Mouse (Mus musculus) neural tube, embryonic 12.5 days (tissue): ENCODE data around the gene Adamts2. TPM values are rescaled to one million over a fixed set of nuclear protein-coding genes. Genes with fewer than 3 reads are reported as not detected.

ENCODE experiments used
- ATAC-seq: fragments of 200-750 bp; cut with Nextera tagmentation; 2 replicates; pipeline ENCODE4 v1.8.0; 2017; ENCODE audit warnings: low read depth, mild to moderate bottlenecking, moderate TSS enrichment, moderate library complexity; ENCODE audit not compliant: low FRiP score
- H3K27ac ChIP-seq: fragments of 300-500 bp; sonication (generic); 2 replicates; pipeline ENCODE4 v1.5.1; 2016
- H3K27me3 ChIP-seq: fragments of 300-500 bp; sonication (generic); replicated peaks from 2 replicates; pipeline ENCODE4 v1.6.1; 2016; ENCODE audit warnings: mild to moderate bottlenecking
- H3K36me3 ChIP-seq: fragments of 300-500 bp; sonication (generic); 2 replicates; pipeline ENCODE4 v1.6.1; 2016; ENCODE audit warnings: mild to moderate bottlenecking
- H3K4me1 ChIP-seq: fragments of 300-500 bp; sonication (generic); 2 replicates; pipeline ENCODE4 v1.6.1; 2016
- H3K4me2 ChIP-seq: fragments of 300-500 bp; sonication (generic); replicated peaks from 2 replicates; pipeline ENCODE4 v1.6.1; 2016; ENCODE audit warnings: mild to moderate bottlenecking
- H3K4me3 ChIP-seq: fragments of 300-500 bp; sonication (generic); 2 replicates; pipeline ENCODE4 v1.5.1; 2016
- H3K9ac ChIP-seq: fragments of 300-500 bp; sonication (generic); 2 replicates; pipeline ENCODE4 v1.6.1; 2016; ENCODE audit warnings: mild to moderate bottlenecking
- H3K9me3 ChIP-seq: fragments of 300-500 bp; sonication (generic); 2 replicates; pipeline ENCODE4 v1.6.1; 2016; ENCODE audit warnings: mild to moderate bottlenecking
- WGBS: fragments of 180-500 bp; shearing (Covaris S2); methylation state at CpG from one replicate; pipeline ENCODE4 v1.1.7; 2016; 5-methylcytosine and 5-hydroxymethylcytosine counted together
- polyA plus RNA-seq: library from polyadenylated mRNA; unstranded; fragments of >200 nt; fragmentation: Nextera tagmentation; extraction: Ambion mirVana; gene quantifications from 2 replicates; pipeline ENCODE4 v1.2.1, GENCODE M21; 2016

Adamts2 gene
- polyA plus RNA-seq, 1 experiment from 2014 or later, result 3.3 TPM

DNA sequence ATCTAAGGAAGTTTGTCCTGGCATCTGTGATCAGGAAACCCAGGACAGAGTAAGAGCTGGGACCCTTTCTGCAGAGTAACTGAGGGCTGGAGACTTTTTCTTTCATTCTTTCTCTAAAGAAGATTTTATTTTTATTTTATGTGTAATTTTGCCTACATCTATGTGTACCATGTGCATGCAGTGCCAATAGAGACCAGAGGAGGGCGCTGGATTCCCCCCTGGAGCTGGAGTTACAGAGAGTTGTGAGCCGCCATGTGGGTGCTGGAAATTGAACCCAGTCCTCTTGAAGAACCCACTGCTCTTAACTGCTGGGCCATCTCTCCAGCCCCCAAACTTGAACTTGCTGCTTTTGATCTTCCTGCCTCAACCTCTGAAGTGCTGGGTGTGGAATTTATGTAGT lies 2.7 kb upstream of the Adamts2 start:
- 59% methylated on average over 2 of the region's 2 CpGs for WGBS
- no peak overlapping the region for H3K4me2 ChIP-seq
- peaks cover 18% of the 10 kb centered on the region for H3K4me1 ChIP-seq
- H3K9ac ChIP-seq, result no peak overlapping the region
- no peaks in the 10 kb centered on the region for H3K9me3 ChIP-seq
- no peaks in the 10 kb centered on the region for H3K36me3 ChIP-seq
- no peak for ATAC-seq
- H3K27me3 ChIP-seq, result peaks cover 42% of the 10 kb centered on the region
- H3K27ac ChIP-seq, result no peak overlapping the region
- no peak overlapping the region for H3K4me3 ChIP-seq

DNA sequence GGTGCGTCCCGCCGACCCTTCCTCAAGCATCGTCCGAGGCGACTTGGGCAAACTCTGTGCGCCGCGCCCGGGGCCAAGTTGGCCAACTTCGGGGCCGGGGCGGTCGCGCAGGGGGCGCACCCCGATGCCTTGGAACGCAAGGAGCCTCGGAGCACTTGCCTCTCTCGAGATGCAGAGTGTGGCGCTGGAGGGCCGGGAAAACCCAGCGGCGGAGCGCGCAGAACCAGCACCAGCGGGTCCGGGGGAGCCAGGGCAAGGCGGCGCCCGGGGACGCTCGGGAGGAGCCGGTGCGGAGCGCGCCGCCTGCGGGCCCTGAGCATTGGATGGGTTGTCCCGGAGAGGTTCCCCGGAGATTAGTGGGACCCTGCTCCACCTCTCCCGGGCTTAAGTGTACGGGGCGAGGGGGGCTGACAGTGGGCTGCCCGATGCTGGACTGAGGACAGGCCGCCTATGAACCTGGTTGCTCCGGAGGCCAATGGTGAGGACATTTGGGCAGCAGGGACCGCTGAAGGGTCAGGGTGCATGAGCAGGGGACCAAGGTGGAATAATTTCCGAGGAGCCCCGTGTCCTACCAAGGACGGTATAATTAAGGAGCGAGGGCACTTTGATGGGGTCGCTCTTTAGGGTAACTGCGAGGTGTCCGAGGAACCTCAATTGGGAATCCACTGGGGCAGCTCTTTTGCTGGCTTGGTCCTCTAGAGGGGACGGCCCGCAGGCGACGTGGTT lies 635 bp downstream of the Adamts2 start:
- Histone ChIP-seq H3K27ac (no peak overlapping the region), H3K4me1 (peaks cover 18% of the 10 kb centered on the region)
- under 1% methylated on average over 59 of the region's 59 CpGs for WGBS

DNA sequence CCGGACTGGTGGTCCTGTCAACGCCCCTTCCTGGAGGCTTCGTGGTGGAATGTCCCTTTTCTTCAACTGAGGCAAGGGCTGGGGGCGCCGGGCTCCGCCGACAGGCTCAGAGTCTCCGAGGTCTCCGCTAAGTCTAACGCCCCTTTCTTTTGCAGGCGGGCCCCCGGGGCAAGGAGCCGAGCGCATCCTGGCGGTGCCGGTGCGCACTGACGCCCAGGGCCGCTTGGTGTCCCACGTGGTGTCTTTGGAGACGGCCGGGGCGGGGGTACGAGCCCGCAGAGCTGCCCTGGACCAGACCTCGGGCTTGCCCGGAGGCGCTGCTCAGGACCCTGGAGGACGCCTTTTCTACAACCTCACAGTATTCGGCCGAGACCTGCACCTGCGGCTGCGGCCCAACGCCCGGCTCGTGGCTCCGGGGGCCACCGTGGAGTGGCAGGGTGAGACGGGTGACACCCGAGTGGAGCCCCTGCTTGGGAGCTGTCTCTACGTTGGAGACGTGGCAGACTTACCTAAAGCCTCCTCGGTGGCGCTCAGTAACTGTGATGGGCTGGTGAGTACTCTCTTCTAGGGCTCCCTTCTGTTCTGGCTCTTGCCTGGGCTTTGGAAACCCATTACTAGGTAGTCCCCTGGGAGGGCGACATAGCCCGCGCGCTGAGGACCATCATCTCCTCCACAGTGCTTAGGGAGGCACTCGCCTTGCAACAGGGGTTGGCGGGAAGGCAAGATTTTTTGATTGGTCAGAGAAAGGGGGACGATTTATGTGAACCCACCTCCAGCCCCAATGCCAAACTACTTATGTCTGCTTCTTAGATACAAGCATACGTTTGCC lies 1.4 kb downstream of the Adamts2 start:
- peak; percentile 46 for ATAC-seq

More for the DNA sequence above, 635 bp downstream of the Adamts2 start:
- Histone ChIP-seq H3K9ac (peak overlapping the region; percentile 57), H3K27me3 (peaks cover 59% of the 10 kb centered on the region), H3K9me3 (no peaks in the 10 kb centered on the region), H3K36me3 (no peaks in the 10 kb centered on the region), H3K4me3 (peak overlapping the region; percentile 58), H3K4me2 (peak overlapping the region; percentile 99)
- ATAC-seq, result 0 out of 2 replicates have a peak, but pooled peaks have one; percentile 19

DNA sequence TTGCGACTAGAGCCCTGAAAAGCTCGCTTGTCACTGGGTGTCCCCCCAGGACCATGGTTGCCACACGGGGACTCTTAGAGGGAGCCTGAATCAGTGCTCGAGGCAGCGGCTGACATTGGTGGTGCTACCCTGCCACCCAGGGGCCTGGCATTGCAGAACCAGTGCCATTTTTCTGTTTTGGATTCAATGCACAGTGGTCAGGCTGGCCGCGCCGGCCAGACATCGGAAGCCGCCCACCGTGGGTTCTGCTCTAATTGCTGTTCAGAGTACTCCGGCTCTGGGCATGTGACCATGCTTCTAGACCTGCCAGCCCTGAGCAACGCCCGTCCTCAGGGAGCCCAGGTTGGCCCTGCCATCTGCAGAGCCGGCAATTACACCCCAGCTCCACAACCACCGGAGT lies 2.5 kb downstream of the Adamts2 start:
- no peaks in the 10 kb centered on the region for H3K36me3 ChIP-seq
- H3K27me3 ChIP-seq, result peaks cover 59% of the 10 kb centered on the region
- H3K4me2 ChIP-seq, result no peak overlapping the region
- H3K9ac ChIP-seq, result no peak overlapping the region
- ATAC-seq, result no peak
- H3K27ac ChIP-seq, result no peak overlapping the region
- H3K4me3 ChIP-seq, result no peak overlapping the region
- no peaks in the 10 kb centered on the region for H3K9me3 ChIP-seq
- 74% methylated on average over 16 of the region's 16 CpGs for WGBS
- peaks cover 18% of the 10 kb centered on the region for H3K4me1 ChIP-seq

More for the DNA sequence above, 1.4 kb downstream of the Adamts2 start:
- H3K9me3 ChIP-seq, result no peaks in the 10 kb centered on the region
- peak overlapping the region; percentile 99 for H3K4me2 ChIP-seq
- whole genome bisulfite sequencing, result under 1% methylated on average over 52 of the region's 52 CpGs
- peak overlapping the region; percentile 58 for H3K4me3 ChIP-seq
- no peaks in the 10 kb centered on the region for H3K36me3 ChIP-seq
- H3K4me1 ChIP-seq, result peaks cover 18% of the 10 kb centered on the region
- peaks cover 59% of the 10 kb centered on the region for H3K27me3 ChIP-seq
- H3K9ac ChIP-seq, result peak overlapping the region; percentile 27; the same call in 1 of the 2 replicates
- H3K27ac ChIP-seq, result no peak overlapping the region

DNA sequence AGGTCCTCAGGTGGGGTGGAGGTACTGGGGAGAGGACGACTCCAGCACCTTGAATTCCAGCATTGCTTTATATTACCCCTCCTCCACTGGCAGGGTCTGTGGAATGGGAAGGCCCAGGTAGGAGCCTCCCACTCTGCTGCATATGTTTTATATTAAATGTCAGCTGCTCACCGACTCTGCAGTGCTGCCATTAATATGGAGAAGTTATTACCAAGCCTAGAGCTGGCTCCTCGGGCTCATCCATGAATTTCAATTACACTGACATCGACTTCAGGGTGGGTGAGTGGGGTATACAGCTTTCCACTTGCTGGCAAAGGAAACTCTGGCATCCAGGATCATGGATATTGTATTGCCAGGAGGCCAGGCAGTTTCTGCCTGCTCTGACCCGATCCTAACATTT lies 9.3 kb downstream of the Adamts2 start:
- no peaks in the 10 kb centered on the region for H3K27me3 ChIP-seq
- ATAC-seq, result no peak
- H3K27ac ChIP-seq, result no peak overlapping the region
- H3K4me3 ChIP-seq, result no peak overlapping the region
- no peak overlapping the region for H3K4me2 ChIP-seq
- no peaks in the 10 kb centered on the region for H3K4me1 ChIP-seq
- 67% methylated on average over 5 of the region's 5 CpGs for WGBS
- H3K9ac ChIP-seq, result no peak overlapping the region
- no peaks in the 10 kb centered on the region for H3K9me3 ChIP-seq
- no peaks in the 10 kb centered on the region for H3K36me3 ChIP-seq

DNA sequence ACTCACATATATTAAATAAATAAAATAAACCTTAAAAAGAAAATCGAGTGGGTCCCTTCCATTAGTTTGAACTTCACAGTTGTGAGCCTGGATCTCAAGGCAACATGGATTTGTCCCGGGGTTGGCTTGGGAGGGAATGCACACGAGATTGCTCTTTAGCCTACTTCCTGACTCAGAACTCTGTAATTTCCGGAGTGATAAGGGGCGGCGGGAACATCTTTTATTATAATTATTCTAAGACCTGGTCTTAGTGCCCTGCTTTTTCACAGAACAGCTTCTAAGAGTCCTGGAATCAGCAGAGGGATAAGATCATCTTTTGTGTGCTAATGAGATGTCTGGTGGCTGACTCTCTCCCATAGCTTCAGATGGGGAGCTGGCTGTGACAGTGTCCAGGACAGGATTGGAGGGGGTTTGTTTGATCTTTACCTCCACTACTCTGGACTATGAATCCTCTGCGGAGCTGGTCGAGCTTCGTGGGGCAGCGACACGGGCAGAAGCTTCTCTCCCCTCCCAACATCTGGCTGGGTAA lies 15.2 kb downstream of the Adamts2 start:
- no peak for ATAC-seq
- Histone ChIP-seq H3K4me2 (no peak overlapping the region), H3K9me3 (no peaks in the 10 kb centered on the region), H3K27ac (no peak overlapping the region), H3K36me3 (no peaks in the 10 kb centered on the region), H3K4me1 (no peaks in the 10 kb centered on the region), H3K27me3 (no peaks in the 10 kb centered on the region), H3K4me3 (no peak overlapping the region), H3K9ac (no peak overlapping the region)
- 87% methylated on average over 11 of the region's 11 CpGs for WGBS

DNA sequence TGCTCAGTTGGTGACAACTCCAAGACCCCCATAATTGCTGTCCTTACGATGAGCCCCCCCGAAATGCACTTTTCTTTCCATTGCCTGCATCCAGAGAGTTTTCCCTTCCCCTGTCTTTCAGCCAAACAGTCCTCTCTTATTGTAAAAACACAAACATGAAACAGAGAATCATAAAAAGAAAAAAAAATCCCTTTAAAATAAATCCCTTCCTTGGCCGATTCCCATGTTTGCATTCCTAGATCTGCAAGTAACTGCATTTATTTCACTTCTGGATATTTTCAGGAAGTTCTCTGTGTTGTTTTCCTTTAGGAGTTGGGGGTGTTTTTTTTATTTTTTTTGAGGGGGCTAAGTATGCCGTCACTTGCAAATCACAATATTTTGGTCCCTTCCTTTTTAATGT lies 19.0 kb downstream of the Adamts2 start:
- ATAC-seq, result no peak
- 87% methylated on average over 4 of the region's 4 CpGs for WGBS
- Histone ChIP-seq H3K9ac (no peak overlapping the region), H3K9me3 (no peaks in the 10 kb centered on the region), H3K27ac (no peak overlapping the region), H3K4me1 (no peaks in the 10 kb centered on the region), H3K36me3 (no peaks in the 10 kb centered on the region), H3K4me2 (no peak overlapping the region), H3K27me3 (no peaks in the 10 kb centered on the region), H3K4me3 (no peak overlapping the region)

DNA sequence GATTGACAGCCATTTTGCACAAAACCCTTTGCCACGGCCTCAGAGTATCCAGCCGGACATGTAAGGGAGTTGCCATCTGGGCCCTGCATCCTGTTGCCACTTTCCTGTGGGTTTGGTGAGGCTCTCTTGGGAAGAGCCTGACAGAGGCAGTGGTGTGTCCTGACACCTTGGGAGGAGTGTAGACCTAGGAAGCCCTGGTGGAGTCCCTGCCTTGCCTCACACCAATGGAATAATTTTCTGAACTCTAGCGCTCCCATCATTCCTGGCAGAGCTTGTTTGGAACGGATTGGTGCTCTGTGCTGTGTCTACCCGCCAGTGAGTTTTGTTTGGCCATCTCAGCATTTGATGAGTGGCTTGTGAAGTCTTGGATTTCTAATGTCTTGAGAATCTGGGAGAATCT lies 19.5 kb downstream of the Adamts2 start:
- 86% methylated on average over 5 of the region's 5 CpGs for whole genome bisulfite sequencing
- Histone ChIP-seq H3K4me3 (no peak overlapping the region), H3K4me1 (no peaks in the 10 kb centered on the region), H3K9ac (no peak overlapping the region), H3K36me3 (no peaks in the 10 kb centered on the region), H3K27ac (no peak overlapping the region), H3K27me3 (no peaks in the 10 kb centered on the region), H3K4me2 (no peak overlapping the region), H3K9me3 (no peaks in the 10 kb centered on the region)
- no peak for ATAC-seq

DNA sequence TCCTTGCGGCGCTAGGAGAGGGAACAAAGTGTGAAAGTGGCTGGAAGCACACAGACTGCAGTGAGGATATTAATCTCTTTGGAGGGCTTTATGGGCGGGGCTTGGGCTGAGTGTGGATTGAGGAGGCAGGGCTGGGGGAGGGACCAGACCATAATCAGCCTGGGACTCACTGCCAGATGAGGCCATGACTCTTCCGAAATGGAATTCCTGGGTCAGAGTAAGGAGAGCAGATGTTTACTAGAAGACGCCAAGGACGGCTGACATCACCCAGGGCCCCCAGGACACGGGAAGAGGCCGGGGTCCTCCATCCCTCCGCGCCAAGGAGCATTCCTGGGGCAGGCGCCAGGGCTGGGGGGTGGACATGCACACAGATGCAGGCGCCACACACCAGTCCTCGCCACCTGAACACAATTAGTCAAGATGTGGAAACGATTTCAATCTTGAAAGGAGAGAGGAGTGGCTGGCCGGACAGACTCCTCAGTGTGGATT lies 20.4 kb downstream of the Adamts2 start:
- peak overlapping the region; percentile 24; the same call in 1 of the 2 replicates for H3K4me2 ChIP-seq
- no peak overlapping the region for H3K9ac ChIP-seq
- H3K27ac ChIP-seq, result no peak overlapping the region
- WGBS, result 52% methylated on average over 15 of the region's 15 CpGs
- H3K4me3 ChIP-seq, result no peak overlapping the region
- no peaks in the 10 kb centered on the region for H3K4me1 ChIP-seq
- H3K36me3 ChIP-seq, result no peaks in the 10 kb centered on the region
- H3K27me3 ChIP-seq, result no peaks in the 10 kb centered on the region
- no peaks in the 10 kb centered on the region for H3K9me3 ChIP-seq
- ATAC-seq, result peak; percentile 33

DNA sequence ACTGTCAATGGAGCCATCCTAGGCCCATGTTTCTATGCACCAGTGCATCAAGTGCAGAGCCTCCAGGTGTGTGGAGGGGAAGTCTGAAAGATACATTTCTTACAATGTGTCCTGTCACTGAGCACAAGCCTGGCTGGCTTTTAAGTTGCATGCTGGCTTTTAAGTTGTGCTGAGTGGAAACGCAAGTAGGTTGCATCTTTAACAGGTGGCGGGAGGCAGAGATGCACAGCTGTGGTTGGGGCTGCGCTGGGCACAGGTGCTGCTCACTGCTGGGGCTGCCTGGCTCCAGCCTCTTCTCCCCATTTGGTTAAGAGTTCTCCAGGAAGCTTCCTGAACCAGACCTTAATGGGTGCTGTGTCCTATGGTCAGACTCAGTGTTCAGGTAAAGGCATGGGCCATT lies 21.9 kb downstream of the Adamts2 start:
- H3K27me3 ChIP-seq, result no peaks in the 10 kb centered on the region
- H3K4me2 ChIP-seq, result no peak overlapping the region
- H3K9me3 ChIP-seq, result no peaks in the 10 kb centered on the region
- no peak overlapping the region for H3K27ac ChIP-seq
- 92% methylated on average over 3 of the region's 3 CpGs for WGBS
- no peaks in the 10 kb centered on the region for H3K36me3 ChIP-seq
- no peak for ATAC-seq
- H3K9ac ChIP-seq, result no peak overlapping the region
- H3K4me3 ChIP-seq, result no peak overlapping the region
- H3K4me1 ChIP-seq, result no peaks in the 10 kb centered on the region

DNA sequence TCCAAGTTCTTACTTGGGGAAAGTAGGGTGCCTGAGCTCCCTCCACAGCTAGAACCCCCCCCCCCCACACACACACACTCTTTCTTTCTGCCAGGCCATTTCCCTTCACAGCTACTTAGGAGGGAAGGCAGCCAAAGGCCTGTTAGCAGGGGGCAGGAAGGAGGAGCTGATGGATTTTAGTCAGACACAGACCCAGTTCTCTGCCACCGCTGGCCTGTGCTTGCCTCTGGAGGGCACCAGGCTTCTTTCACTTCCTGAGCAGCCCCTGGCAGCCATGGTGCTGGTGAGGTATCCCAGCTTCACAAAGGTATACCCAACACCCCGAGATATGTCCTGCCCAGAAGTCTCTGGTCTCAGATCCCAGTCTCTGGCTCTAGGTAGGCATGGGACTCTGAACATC lies 22.4 kb downstream of the Adamts2 start:
- 44% methylated on average over 2 of the region's 2 CpGs for WGBS

DNA sequence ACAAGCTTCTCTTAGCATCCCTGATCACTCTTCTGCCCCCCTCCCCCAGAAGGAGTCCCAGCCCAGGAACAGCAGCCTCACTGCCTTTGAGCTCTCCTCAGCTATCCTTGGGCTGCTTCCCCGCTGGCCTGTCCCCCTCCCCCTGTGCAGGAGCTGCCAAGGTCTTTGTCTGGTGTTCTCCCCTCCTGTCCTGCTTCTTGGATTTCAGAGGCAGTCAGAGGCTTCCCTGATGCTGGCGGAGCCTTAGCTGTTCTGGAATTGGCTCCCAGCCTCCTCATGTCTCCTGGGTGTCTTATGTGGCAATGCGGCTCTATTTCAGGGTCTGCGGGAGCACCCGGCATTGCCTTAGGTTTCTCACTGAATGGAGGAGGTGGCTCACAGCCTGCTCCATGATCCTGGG lies 22.8 kb downstream of the Adamts2 start:
- 77% methylated on average over 5 of the region's 5 CpGs for WGBS
- Histone ChIP-seq H3K9me3 (no peaks in the 10 kb centered on the region), H3K4me1 (no peaks in the 10 kb centered on the region), H3K4me3 (no peak overlapping the region), H3K9ac (no peak overlapping the region), H3K36me3 (no peaks in the 10 kb centered on the region), H3K27ac (no peak overlapping the region), H3K27me3 (no peaks in the 10 kb centered on the region), H3K4me2 (no peak overlapping the region)
- no peak for ATAC-seq

More for the DNA sequence above, 22.4 kb downstream of the Adamts2 start:
- Histone ChIP-seq H3K27ac (no peak overlapping the region), H3K9ac (no peak overlapping the region), H3K4me2 (no peak overlapping the region), H3K27me3 (no peaks in the 10 kb centered on the region), H3K36me3 (no peaks in the 10 kb centered on the region), H3K4me1 (no peaks in the 10 kb centered on the region), H3K9me3 (no peaks in the 10 kb centered on the region), H3K4me3 (no peak overlapping the region)
- no peak for ATAC-seq
